Mouse (Mus musculus): ENCODE measurements around the gene Suz12. TPM values are rescaled to one million over a fixed set of nuclear protein-coding genes. Genes with fewer than 3 reads are reported as not detected.
"Not testable (repeated sequence)": the region's sequence is repeated elsewhere in the genome, so short reads cannot be mapped to it uniquely, and the experiment has no call there.

Gene Suz12
- polyA plus RNA-seq, 1 experiment from 2014 or later, result 18.0 TPM

GRCm38 (mm10) chr11:79973133-79973532 is 19.8 kb upstream of the Suz12 start:
- Histone ChIP-seq H3K9ac (no peak overlapping the region), H3K4me1 (peaks cover 13% of the 10 kb centered on the region), H3K27ac (replicated peaks) (no peak overlapping the region), H3K4me3 (replicated peaks) (peak overlapping the region; percentile 49), H3K9me3 (replicated peaks) (no peaks in the 10 kb centered on the region), H3K27me3 (peaks cover 22% of the 10 kb centered on the region), H3K36me3 (no peaks in the 10 kb centered on the region), H3K4me2 (replicated peaks) (peak overlapping the region; percentile 86)
- no peak for ATAC-seq (ENCODE audit: insufficient number of reproducible peaks, low FRiP score, low TSS enrichment, low read depth)
- WGBS, result 9% methylated on average over 8 of the region's 8 CpGs

- Histone ChIP-seq H3K9me3 (replicated peaks) (no peaks in the 10 kb centered on the region), H3K36me3 (no peaks in the 10 kb centered on the region), H3K27ac (replicated peaks) (no peak overlapping the region; the same call in 1 of the 2 replicates), H3K4me3 (replicated peaks) (peak overlapping the region; percentile 49), H3K9ac (peak overlapping the region; percentile 31; the same call in 1 of the 2 replicates), H3K4me2 (replicated peaks) (peak overlapping the region; percentile 86), H3K27me3 (peaks cover 22% of the 10 kb centered on the region), H3K4me1 (peaks cover 13% of the 10 kb centered on the region)
- WGBS, result under 1% methylated on average over 41 of the region's 41 CpGs
- ATAC-seq (ENCODE audit: insufficient number of reproducible peaks, low FRiP score, low TSS enrichment, low read depth), result no peak
These were observed 19.1 kb upstream of the Suz12 start for GRCm38 (mm10) chr11:79973626-79974476.

DNA sequence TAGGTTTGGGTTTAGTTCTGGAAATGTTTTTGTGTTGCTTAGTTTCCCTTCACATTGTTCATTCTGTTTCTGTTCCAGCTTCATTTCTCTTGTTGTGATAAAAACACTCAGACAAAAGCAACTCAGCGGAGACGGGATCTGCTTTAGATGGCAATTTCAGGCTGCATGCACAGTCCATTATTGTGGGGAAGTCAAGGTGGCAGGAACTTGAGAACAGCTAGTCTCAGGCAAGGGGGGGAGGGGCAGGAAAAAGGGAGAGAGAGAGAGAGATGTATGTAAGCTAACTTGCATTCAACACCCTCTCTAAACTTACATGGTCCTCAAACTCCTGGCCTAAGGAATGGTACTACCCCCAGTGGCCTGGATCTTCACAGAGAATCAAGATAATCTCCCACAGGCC is 17.5 kb upstream of the Suz12 start:
- Histone ChIP-seq H3K4me1 (peaks cover 13% of the 10 kb centered on the region), H3K36me3 (no peaks in the 10 kb centered on the region), H3K9ac (no peak overlapping the region), H3K4me2 (replicated peaks) (no peak overlapping the region), H3K27me3 (peaks cover 22% of the 10 kb centered on the region), H3K27ac (replicated peaks) (no peak overlapping the region), H3K9me3 (replicated peaks) (no peaks in the 10 kb centered on the region), H3K4me3 (replicated peaks) (no peak overlapping the region)
- WGBS, result 66% methylated on average over 2 of the region's 2 CpGs
- ATAC-seq (ENCODE audit: insufficient number of reproducible peaks, low FRiP score, low TSS enrichment, low read depth), result no peak

DNA sequence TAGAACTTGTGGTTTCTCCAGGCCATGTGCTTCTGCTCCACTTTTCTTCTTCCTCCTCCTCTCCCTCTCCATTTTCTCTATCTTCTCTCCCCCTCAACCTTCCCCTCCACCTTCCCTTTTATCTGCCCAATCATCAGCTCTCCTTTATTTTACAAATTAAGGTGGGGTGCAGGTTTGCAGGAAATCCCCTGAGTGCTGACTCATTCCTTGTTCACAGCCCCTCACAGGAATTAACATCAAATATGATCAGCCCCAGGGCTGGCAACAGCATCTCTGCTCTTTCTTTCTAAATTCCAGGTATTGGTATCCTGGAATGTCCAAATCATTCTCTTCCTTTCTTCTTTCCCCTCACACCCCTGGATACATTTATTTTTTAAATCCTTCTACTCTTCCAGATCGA is 16.7 kb upstream of the Suz12 start:
- no peak overlapping the region for H3K27ac ChIP-seq (replicated peaks)
- no peak for ATAC-seq (ENCODE audit: insufficient number of reproducible peaks, low FRiP score, low TSS enrichment, low read depth)

DNA sequence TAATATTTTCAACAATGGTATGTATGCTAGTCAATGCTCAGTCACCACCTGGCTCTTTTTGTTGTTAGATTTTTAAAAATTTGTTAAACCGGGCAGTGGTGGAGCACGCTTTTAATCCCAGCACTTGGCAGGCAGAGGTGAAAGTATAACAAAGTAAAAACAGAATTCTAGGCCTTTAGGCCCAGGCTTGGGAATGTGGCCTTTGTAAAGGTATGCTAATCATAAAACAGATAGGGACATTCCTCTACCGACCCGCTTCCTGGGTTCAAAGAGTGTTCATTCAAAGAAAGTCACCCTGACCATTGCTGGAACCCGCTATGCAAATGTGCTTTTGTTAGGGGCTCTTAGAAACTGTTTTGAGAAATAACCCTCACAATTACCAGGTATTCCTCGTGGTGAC is 16.3 kb upstream of the Suz12 start:
- 79% methylated on average over 6 of the region's 6 CpGs for WGBS
- ATAC-seq (ENCODE audit: insufficient number of reproducible peaks, low FRiP score, low TSS enrichment, low read depth), result not testable (repeated sequence)

More for the DNA sequence above, 16.7 kb upstream of the Suz12 start:
- WGBS, result 92% methylated on average over 1 of the region's 1 CpGs
- H3K4me1 ChIP-seq, result peaks cover 13% of the 10 kb centered on the region
- H3K9me3 ChIP-seq (replicated peaks), result no peaks in the 10 kb centered on the region
- H3K4me3 ChIP-seq (replicated peaks), result no peak overlapping the region
- peaks cover 19% of the 10 kb centered on the region for H3K27me3 ChIP-seq
- no peaks in the 10 kb centered on the region for H3K36me3 ChIP-seq
- H3K9ac ChIP-seq, result no peak overlapping the region
- no peak overlapping the region for H3K4me2 ChIP-seq (replicated peaks)

GRCm38 (mm10) chr11:79977061-79977460 is 15.8 kb upstream of the Suz12 start:
- H3K4me3 ChIP-seq (replicated peaks); H3K27ac ChIP-seq (replicated peaks); H3K36me3 ChIP-seq; H3K9ac ChIP-seq; H3K9me3 ChIP-seq (replicated peaks); ATAC-seq (ENCODE audit: insufficient number of reproducible peaks, low FRiP score, low TSS enrichment, low read depth); H3K4me2 ChIP-seq (replicated peaks): not testable (repeated sequence)
- 88% methylated on average over 14 of the region's 14 CpGs for WGBS
- Histone ChIP-seq H3K27me3 (peaks cover 19% of the 10 kb centered on the region), H3K4me1 (peaks cover 13% of the 10 kb centered on the region)

More for the DNA sequence above, 16.3 kb upstream of the Suz12 start:
- Histone ChIP-seq H3K27me3 (peaks cover 19% of the 10 kb centered on the region), H3K4me1 (peaks cover 13% of the 10 kb centered on the region)
- not testable (repeated sequence) for H3K4me3 ChIP-seq (replicated peaks); H3K36me3 ChIP-seq; H3K9ac ChIP-seq; H3K9me3 ChIP-seq (replicated peaks); H3K4me2 ChIP-seq (replicated peaks); H3K27ac ChIP-seq (replicated peaks)

GRCm38 (mm10) chr11:79977747-79978146 is 15.2 kb upstream of the Suz12 start:
- Histone ChIP-seq H3K27me3 (peaks cover 18% of the 10 kb centered on the region), H3K4me1 (peaks cover 13% of the 10 kb centered on the region)
- H3K4me3 ChIP-seq (replicated peaks); H3K27ac ChIP-seq (replicated peaks); H3K4me2 ChIP-seq (replicated peaks); ATAC-seq (ENCODE audit: insufficient number of reproducible peaks, low FRiP score, low TSS enrichment, low read depth); H3K9ac ChIP-seq; H3K36me3 ChIP-seq; H3K9me3 ChIP-seq (replicated peaks): not testable (repeated sequence)
- WGBS, result 86% methylated on average over 4 of the region's 4 CpGs

DNA sequence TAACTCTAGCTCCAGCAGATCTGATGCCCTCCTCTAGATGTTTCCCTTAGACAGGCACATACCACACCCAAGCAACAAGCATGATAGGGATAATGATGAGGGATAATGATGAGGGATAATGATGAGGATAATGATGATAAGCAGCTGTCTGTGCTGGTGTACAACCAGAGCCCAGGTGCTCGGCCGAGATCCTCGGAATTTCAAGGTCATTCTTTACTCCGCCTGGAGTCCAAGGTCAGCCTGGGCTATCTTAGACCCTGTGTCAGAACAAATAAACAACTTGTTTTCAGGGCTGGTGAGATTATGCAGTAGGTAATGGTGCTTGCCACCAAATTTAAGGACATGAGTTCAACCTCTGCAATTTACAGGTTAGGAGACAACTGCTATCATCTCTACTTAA is 6.0 kb upstream of the Suz12 start:
- Histone ChIP-seq H3K36me3 (no peaks in the 10 kb centered on the region), H3K9me3 (replicated peaks) (no peaks in the 10 kb centered on the region), H3K4me1 (no peaks in the 10 kb centered on the region), H3K4me2 (replicated peaks) (no peak overlapping the region), H3K4me3 (replicated peaks) (no peak overlapping the region), H3K27ac (replicated peaks) (no peak overlapping the region), H3K27me3 (no peaks in the 10 kb centered on the region), H3K9ac (no peak overlapping the region)
- WGBS, result 89% methylated on average over 4 of the region's 4 CpGs
- no peak for ATAC-seq (ENCODE audit: insufficient number of reproducible peaks, low FRiP score, low TSS enrichment, low read depth)

- no peak overlapping the region for H3K4me2 ChIP-seq (replicated peaks)
- WGBS, result 88% methylated on average over 3 of the region's 3 CpGs
- no peak overlapping the region for H3K27ac ChIP-seq (replicated peaks)
- no peaks in the 10 kb centered on the region for H3K27me3 ChIP-seq
- no peaks in the 10 kb centered on the region for H3K36me3 ChIP-seq
- H3K9me3 ChIP-seq (replicated peaks), result no peaks in the 10 kb centered on the region
- H3K9ac ChIP-seq, result no peak overlapping the region
- H3K4me3 ChIP-seq (replicated peaks), result no peak overlapping the region
- ATAC-seq (ENCODE audit: insufficient number of reproducible peaks, low FRiP score, low TSS enrichment, low read depth), result no peak
- no peaks in the 10 kb centered on the region for H3K4me1 ChIP-seq
These were observed 5.0 kb upstream of the Suz12 start for GRCm38 (mm10) chr11:79987896-79988295.

DNA sequence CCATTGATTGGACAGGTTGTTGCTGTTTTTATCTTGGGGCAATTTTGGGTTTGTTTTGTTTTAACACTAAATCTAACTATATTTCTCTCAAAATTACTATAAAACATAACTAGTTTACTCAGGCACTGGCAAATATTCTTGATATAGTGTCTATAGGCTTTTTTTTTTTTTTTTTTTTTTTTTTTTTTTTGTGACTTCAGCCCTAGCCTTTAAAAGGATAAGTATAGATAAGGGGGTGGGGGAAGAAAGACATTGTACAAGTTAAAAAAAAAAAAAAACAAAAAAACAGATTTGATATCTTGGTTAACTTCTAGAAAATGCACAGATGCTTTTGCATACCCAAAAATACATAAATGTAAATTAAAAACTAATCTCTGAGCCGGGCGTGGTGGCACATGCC is 2.8 kb upstream of the Suz12 start:
- ATAC-seq (ENCODE audit: insufficient number of reproducible peaks, low FRiP score, low TSS enrichment, low read depth), result no peak
- Histone ChIP-seq H3K36me3 (no peaks in the 10 kb centered on the region), H3K4me2 (replicated peaks) (no peak overlapping the region), H3K4me3 (replicated peaks) (no peak overlapping the region), H3K9ac (no peak overlapping the region), H3K27ac (replicated peaks) (no peak overlapping the region), H3K4me1 (no peaks in the 10 kb centered on the region), H3K27me3 (no peaks in the 10 kb centered on the region), H3K9me3 (replicated peaks) (no peaks in the 10 kb centered on the region)
- 93% methylated on average over 2 of the region's 2 CpGs for WGBS

DNA sequence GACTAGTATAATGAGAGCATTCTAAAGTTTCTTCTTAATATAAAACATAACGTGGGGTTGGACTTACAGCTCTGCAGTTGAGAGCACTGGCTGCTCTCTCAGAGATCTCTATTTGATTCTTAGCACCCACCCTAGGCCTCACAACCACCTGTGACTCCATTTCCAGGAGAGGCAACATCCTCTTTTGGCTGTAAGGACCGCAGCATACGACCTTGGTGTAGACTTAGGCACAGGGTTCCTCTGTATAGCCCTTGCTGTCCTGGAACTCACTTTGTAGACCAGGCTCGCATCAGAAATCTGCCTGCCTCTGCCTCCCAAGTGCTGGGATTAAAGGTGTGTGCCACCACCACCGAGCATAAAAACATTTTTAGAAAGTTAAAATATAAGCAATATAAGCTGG is 1.3 kb upstream of the Suz12 start:
- Histone ChIP-seq H3K36me3 (peaks cover 5% of the 10 kb centered on the region; the same call in 1 of the 2 replicates), H3K9me3 (replicated peaks) (no peaks in the 10 kb centered on the region), H3K27me3 (no peaks in the 10 kb centered on the region), H3K27ac (replicated peaks) (no peak overlapping the region), H3K4me1 (no peaks in the 10 kb centered on the region), H3K4me2 (replicated peaks) (no peak overlapping the region), H3K9ac (no peak overlapping the region), H3K4me3 (replicated peaks) (no peak overlapping the region)
- no peak for ATAC-seq (ENCODE audit: insufficient number of reproducible peaks, low FRiP score, low TSS enrichment, low read depth)
- 85% methylated on average over 5 of the region's 5 CpGs for WGBS

Data from embryonic facial prominence, embryonic 15.5 days (tissue).